Mouse (Mus musculus) hindbrain, embryonic 10.5 days (tissue): ENCODE results near the gene Zfp146. TPM values are rescaled to one million over a fixed set of nuclear protein-coding genes. Genes with fewer than 3 reads are reported as not detected.
"Not testable (repeated sequence)": the region's sequence is repeated elsewhere in the genome, so short reads cannot be mapped to it uniquely, and the experiment has no call there.

Source experiments
- DNase-seq: peaks from one replicate; pipeline ENCODE4 v3.0.0-alpha.2; 2017; ENCODE audit warnings: low spot score
- H3K27ac ChIP-seq: fragments of 300-500 bp; sonication (generic); 2 replicates; pipeline ENCODE4 v1.5.1; 2016; ENCODE audit warnings: mild to moderate bottlenecking, moderate library complexity
- H3K27me3 ChIP-seq: fragments of 300-500 bp; sonication (generic); 2 replicates; pipeline ENCODE4 v1.6.1; 2016; ENCODE audit warnings: mild to moderate bottlenecking; ENCODE audit not compliant: poor library complexity, insufficient read depth, severe bottlenecking
- H3K36me3 ChIP-seq: fragments of 300-500 bp; sonication (generic); 2 replicates; pipeline ENCODE4 v1.6.1; 2016; ENCODE audit warnings: mild to moderate bottlenecking, moderate library complexity
- H3K4me1 ChIP-seq: fragments of 300-500 bp; sonication (generic); replicated peaks from 2 replicates; pipeline ENCODE4 v1.6.1; 2016; ENCODE audit warnings: mild to moderate bottlenecking
- H3K4me3 ChIP-seq: fragments of 300-500 bp; sonication (generic); 2 replicates; pipeline ENCODE4 v1.5.1; 2016; ENCODE audit warnings: mild to moderate bottlenecking, moderate library complexity
- H3K9me3 ChIP-seq: fragments of 300-500 bp; sonication (generic); 2 replicates; pipeline ENCODE4 v1.6.1; 2016; ENCODE audit warnings: mild to moderate bottlenecking, moderate library complexity
- WGBS: fragments of 180-500 bp; shearing (Covaris S2); methylation state at CpG from one replicate; pipeline ENCODE4 v1.1.7; 2016; 5-methylcytosine and 5-hydroxymethylcytosine counted together
- polyA plus RNA-seq: library from polyadenylated mRNA; unstranded; fragments of >200 nt; fragmentation: Nextera tagmentation; extraction: Ambion mirVana; gene quantifications from 2 replicates; pipeline ENCODE4 v1.2.1, GENCODE M21; 2016

Zfp146 gene
- 10.5 and 17.2 TPM in 2 replicates for polyA plus RNA-seq

- H3K4me3 ChIP-seq, result peak within 1 kb of the TSS; percentile 69
- H3K27me3 ChIP-seq, result no peaks in the 10 kb centered on the region
- WGBS, result under 1% methylated on average over 36 of the region's 36 CpGs
- peak; percentile 95 for DNase-seq
- H3K27ac ChIP-seq, result peak within 1 kb of the TSS; percentile 97
- peaks cover 35% of the 10 kb centered on the region for H3K9me3 ChIP-seq
- H3K36me3 ChIP-seq, result peaks cover 49% of the 10 kb centered on the region
- H3K4me1 ChIP-seq, result peaks cover 8% of the 10 kb centered on the region
Observed at GRCm38 (mm10) chr7:30169583-30170282, at the start of gene Zfp146. Gene Zfp146, minus strand, starts transcription at chr7:30169750.

- Histone ChIP-seq H3K4me3 (no peak overlapping the region), H3K4me1 (peaks cover 13% of the 10 kb centered on the region), H3K36me3 (peaks cover 4% of the 10 kb centered on the region), H3K27me3 (no peaks in the 10 kb centered on the region), H3K9me3 (no peaks in the 10 kb centered on the region), H3K27ac (no peak overlapping the region)
- 69% methylated on average over 2 of the region's 2 CpGs for WGBS
- no peak for DNase-seq
Observed at GRCm38 (mm10) chr7:30217277-30217676, 47.7 kb upstream of the Zfp146 start.

DNA sequence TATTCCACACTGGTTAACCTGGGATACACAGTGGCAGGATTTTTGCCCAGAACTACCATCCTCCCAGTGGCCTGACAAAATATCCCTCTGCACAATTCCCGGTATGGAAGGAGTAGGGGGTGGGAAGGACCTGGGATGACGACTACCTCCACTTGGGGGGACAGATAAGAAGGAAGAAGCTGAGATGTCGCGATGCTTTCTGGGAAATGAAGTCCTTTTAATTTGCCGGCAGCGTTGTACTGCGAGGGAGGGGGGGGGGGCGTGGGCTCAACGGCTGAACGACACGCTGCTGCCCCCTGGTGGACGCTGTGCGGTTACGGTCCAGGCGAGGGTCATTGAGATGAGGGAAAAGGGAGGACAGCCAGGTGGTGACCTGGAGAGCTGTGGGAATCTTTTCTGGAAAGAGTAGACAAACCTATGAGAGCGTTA, 47.2 kb upstream of the Zfp146 start:
- Histone ChIP-seq H3K36me3 (no peaks in the 10 kb centered on the region), H3K27me3 (no peaks in the 10 kb centered on the region), H3K9me3 (no peaks in the 10 kb centered on the region), H3K27ac (peak overlapping the region; percentile 62), H3K4me3 (peak overlapping the region; percentile 34), H3K4me1 (peaks cover 13% of the 10 kb centered on the region)
- WGBS, result under 1% methylated on average over 16 of the region's 16 CpGs
- DNase-seq, result peak; percentile 88

DNA sequence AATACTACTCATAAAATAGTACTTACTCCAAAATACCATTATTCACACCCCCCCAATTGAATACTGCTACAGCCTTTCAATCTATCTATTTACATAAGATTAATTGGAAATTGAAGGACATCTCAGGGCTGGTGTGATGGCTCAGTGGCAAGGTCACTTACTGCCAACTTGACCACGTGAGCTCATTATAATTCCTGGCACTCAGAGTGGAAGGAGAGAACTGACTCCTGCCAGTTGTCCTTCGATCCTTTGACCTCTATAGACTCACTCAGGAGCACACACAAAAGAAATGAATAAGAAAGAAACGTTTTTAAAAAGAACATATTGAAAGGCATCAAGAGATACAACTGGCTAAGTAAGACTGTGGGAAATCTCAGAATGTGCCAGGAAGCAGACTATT, 46.3 kb upstream of the Zfp146 start:
- H3K4me3 ChIP-seq, result no peak overlapping the region
- no peaks in the 10 kb centered on the region for H3K9me3 ChIP-seq
- no peaks in the 10 kb centered on the region for H3K36me3 ChIP-seq
- 68% methylated on average over 3 of the region's 3 CpGs for WGBS
- H3K27me3 ChIP-seq, result no peaks in the 10 kb centered on the region
- DNase-seq, result no peak
- peaks cover 13% of the 10 kb centered on the region for H3K4me1 ChIP-seq
- H3K27ac ChIP-seq, result no peak overlapping the region

GRCm38 (mm10) chr7:30213881-30214280, 44.3 kb upstream of the Zfp146 start:
- peaks cover under 1% of the 10 kb centered on the region for H3K4me1 ChIP-seq
- no peaks in the 10 kb centered on the region for H3K9me3 ChIP-seq
- no peak overlapping the region for H3K27ac ChIP-seq
- 93% methylated on average over 3 of the region's 3 CpGs for whole genome bisulfite sequencing
- H3K27me3 ChIP-seq, result no peaks in the 10 kb centered on the region
- DNase-seq, result no peak
- no peaks in the 10 kb centered on the region for H3K36me3 ChIP-seq
- H3K4me3 ChIP-seq, result no peak overlapping the region

- no peak overlapping the region for H3K27ac ChIP-seq
- H3K27me3 ChIP-seq, result no peaks in the 10 kb centered on the region
- no peaks in the 10 kb centered on the region for H3K4me1 ChIP-seq
- no peak for DNase-seq
- no peaks in the 10 kb centered on the region for H3K36me3 ChIP-seq
- H3K9me3 ChIP-seq, result no peaks in the 10 kb centered on the region
- 26% methylated on average over 4 of the region's 4 CpGs for WGBS
- no peak overlapping the region for H3K4me3 ChIP-seq
Observed at GRCm38 (mm10) chr7:30211025-30211424, 41.5 kb upstream of the Zfp146 start.

DNA sequence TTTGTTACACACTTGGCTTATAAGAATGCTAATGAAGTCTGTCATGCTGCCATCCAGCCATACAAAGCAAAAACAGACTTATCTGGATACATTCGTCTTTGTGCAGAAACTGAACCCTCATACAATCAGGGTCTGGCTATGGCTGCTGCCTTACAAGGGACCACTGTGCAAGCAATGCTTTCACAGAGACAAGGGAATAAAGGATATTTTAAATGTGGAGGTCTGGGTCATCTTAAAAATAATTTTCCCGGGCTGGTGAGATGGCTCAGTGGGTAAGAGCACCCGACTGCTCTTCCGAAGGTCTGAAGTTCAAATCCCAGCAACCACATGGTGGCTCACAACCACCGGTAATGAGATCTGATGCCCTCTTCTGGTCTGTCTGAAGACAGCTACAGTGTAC, 36.8 kb upstream of the Zfp146 start:
- DNase-seq, H3K4me1 ChIP-seq, H3K36me3 ChIP-seq, H3K27ac ChIP-seq, H3K4me3 ChIP-seq, H3K27me3 ChIP-seq, H3K9me3 ChIP-seq: not testable (repeated sequence)
- WGBS, result 54% methylated on average over 5 of the region's 5 CpGs

GRCm38 (mm10) chr7:30205383-30205782, 35.8 kb upstream of the Zfp146 start:
- no peak overlapping the region for H3K27ac ChIP-seq
- H3K4me1 ChIP-seq, result peaks cover 10% of the 10 kb centered on the region
- no peaks in the 10 kb centered on the region for H3K27me3 ChIP-seq
- 5% methylated on average over 2 of the region's 2 CpGs for WGBS
- no peak overlapping the region for H3K4me3 ChIP-seq
- H3K36me3 ChIP-seq, result no peaks in the 10 kb centered on the region
- H3K9me3 ChIP-seq, result no peaks in the 10 kb centered on the region
- peak; percentile 50 for DNase-seq

GRCm38 (mm10) chr7:30204380-30204779, 34.8 kb upstream of the Zfp146 start:
- Histone ChIP-seq H3K4me1 (peaks cover 10% of the 10 kb centered on the region), H3K9me3 (no peaks in the 10 kb centered on the region), H3K4me3 (no peak overlapping the region), H3K36me3 (no peaks in the 10 kb centered on the region), H3K27ac (no peak overlapping the region), H3K27me3 (no peaks in the 10 kb centered on the region)
- WGBS, result 27% methylated on average over 8 of the region's 8 CpGs
- no peak for DNase-seq

DNA sequence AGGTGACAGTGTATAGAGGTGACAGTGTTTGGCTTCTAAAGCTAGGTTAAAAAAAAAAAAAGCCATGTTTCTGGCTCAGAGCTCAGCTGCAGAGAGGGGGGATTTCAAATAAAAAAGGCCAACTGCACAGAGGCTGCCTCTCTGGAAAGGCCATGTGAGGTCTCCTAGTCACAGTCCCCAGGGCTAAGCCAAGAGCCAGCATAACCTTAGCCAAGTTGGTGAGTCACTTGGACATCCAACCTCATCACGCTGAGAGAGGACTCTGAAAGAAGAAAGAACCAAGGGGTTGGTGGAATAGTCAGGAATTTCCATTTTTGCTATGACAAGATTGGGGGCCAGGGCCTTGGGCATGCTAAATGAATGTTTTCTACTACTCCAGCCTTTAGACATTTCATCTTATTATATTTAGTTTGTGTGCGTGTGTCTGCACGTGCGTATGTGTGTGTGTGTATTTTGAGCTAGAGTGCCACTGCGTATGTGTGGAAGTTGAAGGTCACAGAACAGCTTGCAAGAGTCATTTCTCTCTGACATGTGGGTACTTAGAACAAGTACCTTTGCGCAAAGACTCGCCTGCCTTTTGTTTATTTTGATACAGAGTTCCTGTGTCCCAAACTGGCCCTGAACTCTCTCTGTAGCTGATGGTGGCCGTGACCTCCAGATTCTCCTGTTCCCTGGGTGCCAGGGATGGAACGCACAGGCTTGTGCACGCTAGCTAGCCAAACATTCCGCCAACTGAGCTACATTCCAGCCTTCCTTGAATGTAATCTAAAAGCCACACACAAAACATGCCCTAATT, 33.5 kb upstream of the Zfp146 start:
- DNase-seq, result no peak
- H3K36me3 ChIP-seq, result no peaks in the 10 kb centered on the region
- H3K27me3 ChIP-seq, result no peaks in the 10 kb centered on the region
- H3K4me1 ChIP-seq, result peaks cover 15% of the 10 kb centered on the region
- 82% methylated on average over 11 of the region's 11 CpGs for WGBS
- H3K27ac ChIP-seq, result no peak overlapping the region
- no peak overlapping the region for H3K4me3 ChIP-seq
- H3K9me3 ChIP-seq, result no peaks in the 10 kb centered on the region

DNA sequence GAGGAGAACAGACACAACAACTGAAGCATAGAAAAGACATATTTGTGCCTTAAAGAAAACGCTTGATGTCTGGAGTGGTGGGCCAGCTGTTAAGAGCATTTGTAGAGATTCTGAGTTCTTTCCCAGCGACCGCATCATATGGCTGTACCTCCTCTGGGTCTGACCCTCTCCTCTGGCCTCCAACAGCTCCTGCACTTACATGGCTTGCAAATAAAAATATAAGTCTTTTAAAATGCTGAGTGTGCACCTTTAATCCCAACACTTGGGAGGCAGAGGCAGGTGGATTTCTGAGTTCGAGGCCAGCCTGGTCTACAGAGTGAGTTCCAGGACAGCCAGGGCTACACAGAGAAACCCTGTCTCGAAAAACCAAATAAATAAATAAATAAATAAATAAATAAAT, 31.1 kb upstream of the Zfp146 start:
- H3K36me3 ChIP-seq, H3K27ac ChIP-seq, H3K9me3 ChIP-seq, H3K4me3 ChIP-seq, H3K27me3 ChIP-seq, DNase-seq: not testable (repeated sequence)
- H3K4me1 ChIP-seq, result peaks cover 18% of the 10 kb centered on the region
- WGBS, result 84% methylated on average over 5 of the region's 5 CpGs

DNA sequence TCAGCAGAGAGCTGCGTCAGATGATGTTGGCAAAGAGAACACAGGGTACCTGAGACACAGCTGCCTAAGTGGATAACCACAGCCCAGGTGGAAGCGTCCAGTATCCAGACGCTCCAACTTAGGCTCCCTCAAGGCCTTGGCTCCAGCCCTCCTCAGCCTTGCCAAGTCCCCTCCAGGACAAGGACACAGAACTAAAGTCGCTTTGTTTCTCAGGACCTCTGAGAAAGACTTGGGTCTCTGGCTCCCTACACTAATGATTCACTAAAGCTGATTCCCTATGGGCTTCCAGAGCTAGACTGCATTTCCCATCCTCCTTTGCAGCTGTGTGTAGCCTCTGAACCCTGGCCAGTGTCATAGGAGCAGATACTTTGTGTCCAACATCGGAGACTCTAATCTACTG, 30.6 kb upstream of the Zfp146 start:
- no peaks in the 10 kb centered on the region for H3K27me3 ChIP-seq
- no peak overlapping the region for H3K4me3 ChIP-seq
- H3K9me3 ChIP-seq, result no peaks in the 10 kb centered on the region
- peak overlapping the region; percentile 17; the same call in 1 of the 2 replicates for H3K27ac ChIP-seq
- no peaks in the 10 kb centered on the region for H3K36me3 ChIP-seq
- DNase-seq, result no peak
- H3K4me1 ChIP-seq, result peaks cover 22% of the 10 kb centered on the region
- WGBS, result 83% methylated on average over 5 of the region's 5 CpGs

DNA sequence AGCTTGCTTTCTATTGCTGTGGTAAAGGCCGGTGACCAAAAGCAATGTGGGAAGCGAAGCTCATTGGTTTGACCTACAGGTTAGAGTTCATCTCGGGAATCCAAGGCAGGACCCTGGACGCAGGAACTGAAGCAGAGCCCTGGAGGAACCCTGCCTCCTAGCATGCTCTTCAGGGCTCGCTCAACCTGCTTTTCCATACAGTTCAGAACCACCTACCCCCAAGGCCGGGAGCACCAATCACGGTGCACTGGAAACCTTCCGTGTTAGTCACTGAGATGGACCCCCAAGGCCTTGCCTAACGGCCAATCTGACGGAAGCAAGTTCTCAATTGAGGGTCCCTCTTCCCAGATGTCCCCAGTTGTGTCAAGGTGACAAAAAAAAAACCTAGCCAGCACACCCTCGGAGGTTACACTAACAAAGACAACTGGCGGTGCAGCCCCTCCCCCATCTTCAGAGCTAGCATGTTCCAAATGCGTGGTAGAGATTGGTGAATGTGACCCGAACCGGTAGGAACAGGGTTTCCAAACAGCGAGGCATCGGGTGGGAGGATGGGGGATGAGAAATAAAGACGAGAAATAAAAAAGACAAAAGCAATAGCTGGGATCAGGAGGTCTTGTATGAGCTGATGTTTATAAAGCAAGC, 30.1 kb upstream of the Zfp146 start:
- WGBS, result 75% methylated on average over 18 of the region's 18 CpGs
- peaks cover 23% of the 10 kb centered on the region for H3K4me1 ChIP-seq
- H3K27ac ChIP-seq, result no peak overlapping the region
- H3K27me3 ChIP-seq, result no peaks in the 10 kb centered on the region
- H3K9me3 ChIP-seq, result no peaks in the 10 kb centered on the region
- DNase-seq, result no peak
- no peaks in the 10 kb centered on the region for H3K36me3 ChIP-seq
- H3K4me3 ChIP-seq, result no peak overlapping the region
